Mouse (Mus musculus) effector memory CD4-positive, alpha-beta T cell, adult 5 months (primary cell): ENCODE results near the gene Calml3. TPM values are rescaled to one million over a fixed set of nuclear protein-coding genes. Genes with fewer than 3 reads are reported as not detected.

Experiments used
- polyA plus RNA-seq: library from polyadenylated mRNA; unstranded; fragments of 100-300 nt; shearing (Covaris generic); gene quantifications from one replicate; pipeline ENCODE4 v1.2.1, GENCODE M21; 2017

Gene Calml3
- polyA plus RNA-seq = not detected

GRCm38 (mm10) chr13:3804186-3804585 is at the start of gene Calml3:
Calml3 (minus strand) TSS chr13:3804316.

DNA sequence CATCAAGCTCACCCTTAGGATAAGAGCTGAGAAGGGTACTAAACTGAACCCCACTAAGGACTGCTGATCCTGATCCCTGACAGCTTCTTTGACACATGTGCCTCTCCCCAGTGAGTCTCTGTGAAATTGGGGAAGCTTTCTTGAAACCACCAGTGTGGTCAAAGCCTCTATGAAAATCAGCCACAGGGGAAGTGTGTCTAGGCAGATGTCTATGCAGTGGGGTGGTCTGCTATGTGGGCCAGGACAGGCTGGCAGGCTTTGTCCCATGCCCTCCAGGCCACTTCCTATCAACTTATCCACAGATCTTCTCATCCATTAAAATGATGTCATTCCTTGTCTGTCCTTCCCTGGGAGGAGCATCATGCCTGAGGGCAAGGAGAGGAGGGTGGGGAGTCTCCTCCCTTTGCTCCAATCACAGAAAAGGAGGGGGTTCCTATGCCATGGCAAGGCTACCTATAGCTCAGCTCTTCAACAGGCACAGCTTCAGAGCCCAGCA is 33.2 kb upstream of the Calml3 start, which contains the start of gene Calm4:
Gene Calm4 (plus strand): TSS at position 446 of the 496 bp plus-strand sequence.

Other genes starting within 250 kb of the Calml3 start
- 53.5 TPM for gene Fam208b, start 193.2 kb downstream of the Calml3 start, polyA plus RNA-seq
- 31.4 TPM for gene Asb13, start 170.3 kb downstream of the Calml3 start, polyA plus RNA-seq
- not detected for gene Calm4, start 33.4 kb upstream of the Calml3 start, polyA plus RNA-seq
- not detected for gene Calm5, start 49.9 kb upstream of the Calml3 start, polyA plus RNA-seq
- gene Net1, start 113.9 kb upstream of the Calml3 start, polyA plus RNA-seq = 36.6 TPM
- not detected for gene Tubal3, start 114.0 kb upstream of the Calml3 start, polyA plus RNA-seq
- gene Ucn3, start 141.0 kb upstream of the Calml3 start, polyA plus RNA-seq = not detected
- gene Akr1c14, start 244.7 kb upstream of the Calml3 start, polyA plus RNA-seq = not detected